Mouse (Mus musculus): ENCODE measurements at regions not wholly inside any gene's neighbourhood (a gene's known extent, or its start where the extent isn't known, plus 50 kb on each side); places are given as distances from the start of the nearest gene placed in this dataset.
A peak's percentile ranks its signal among the peaks of the same experiment; 100 is the strongest.

- Histone ChIP-seq H3K9ac (replicated peaks) (no peak overlapping the region), H3K9me3 (no peaks in the 10 kb centered on the region), H3K27ac (no peak overlapping the region), H3K36me3 (no peaks in the 10 kb centered on the region), H3K4me2 (replicated peaks) (no peak overlapping the region), H3K27me3 (no peaks in the 10 kb centered on the region), H3K4me1 (replicated peaks) (no peaks in the 10 kb centered on the region), H3K4me3 (replicated peaks) (no peak overlapping the region)
- no peak for ATAC-seq
- WGBS = 79% methylated on average over 4 of the region's 4 CpGs
These were observed 245.7 kb downstream of the Flrt2 start for GRCm38 (mm10) chr12:95937705-95938104.

GRCm38 (mm10) chr12:95940465-95941012, 248.5 kb downstream of the Flrt2 start:
- Histone ChIP-seq H3K4me3 (replicated peaks) (no peak overlapping the region), H3K9me3 (no peaks in the 10 kb centered on the region), H3K36me3 (no peaks in the 10 kb centered on the region), H3K4me1 (replicated peaks) (no peaks in the 10 kb centered on the region), H3K9ac (replicated peaks) (no peak overlapping the region), H3K27me3 (no peaks in the 10 kb centered on the region), H3K27ac (no peak overlapping the region), H3K4me2 (replicated peaks) (no peak overlapping the region)
- ATAC-seq = no peak
- WGBS = 89% methylated on average over 1 of the region's 1 CpGs

- Histone ChIP-seq H3K9me3 (no peaks in the 10 kb centered on the region), H3K4me1 (replicated peaks) (no peaks in the 10 kb centered on the region), H3K4me3 (replicated peaks) (no peak overlapping the region), H3K27me3 (no peaks in the 10 kb centered on the region), H3K36me3 (no peaks in the 10 kb centered on the region), H3K27ac (no peak overlapping the region), H3K4me2 (replicated peaks) (no peak overlapping the region), H3K9ac (replicated peaks) (no peak overlapping the region)
- ATAC-seq = no peak
- WGBS = 49% methylated on average over 6 of the region's 6 CpGs
These were observed 267.9 kb downstream of the Flrt2 start for GRCm38 (mm10) chr12:95959786-95960504.

- 5% methylated on average over 3 of the region's 3 CpGs for WGBS
- no peak overlapping the region for H3K4me3 ChIP-seq (replicated peaks)
- H3K4me1 ChIP-seq (replicated peaks) = no peaks in the 10 kb centered on the region
- no peak overlapping the region for H3K4me2 ChIP-seq (replicated peaks)
- H3K9me3 ChIP-seq = no peaks in the 10 kb centered on the region
- H3K27ac ChIP-seq = no peak overlapping the region
- peak; percentile 63 for ATAC-seq
- no peaks in the 10 kb centered on the region for H3K27me3 ChIP-seq
- H3K9ac ChIP-seq (replicated peaks) = no peak overlapping the region
- no peaks in the 10 kb centered on the region for H3K36me3 ChIP-seq
These were observed 268.5 kb downstream of the Flrt2 start for GRCm38 (mm10) chr12:95960505-95960871.

GRCm38 (mm10) chr12:95962817-95963216, 270.8 kb downstream of the Flrt2 start:
- 68% methylated on average over 4 of the region's 4 CpGs for WGBS
- Histone ChIP-seq H3K4me1 (replicated peaks) (no peaks in the 10 kb centered on the region), H3K4me3 (replicated peaks) (no peak overlapping the region), H3K36me3 (no peaks in the 10 kb centered on the region), H3K27ac (no peak overlapping the region), H3K9ac (replicated peaks) (no peak overlapping the region), H3K4me2 (replicated peaks) (no peak overlapping the region), H3K9me3 (no peaks in the 10 kb centered on the region), H3K27me3 (no peaks in the 10 kb centered on the region)
- no peak for ATAC-seq

- Histone ChIP-seq H3K27ac (no peak overlapping the region), H3K9ac (replicated peaks) (no peak overlapping the region), H3K4me1 (replicated peaks) (no peaks in the 10 kb centered on the region), H3K4me2 (replicated peaks) (no peak overlapping the region), H3K36me3 (no peaks in the 10 kb centered on the region), H3K27me3 (no peaks in the 10 kb centered on the region), H3K4me3 (replicated peaks) (no peak overlapping the region), H3K9me3 (no peaks in the 10 kb centered on the region)
- ATAC-seq = no peak
- 82% methylated on average over 5 of the region's 5 CpGs for WGBS
These were observed 296.8 kb downstream of the Flrt2 start for GRCm38 (mm10) chr12:95988669-95989288.

- Histone ChIP-seq H3K9me3 (no peaks in the 10 kb centered on the region), H3K36me3 (no peaks in the 10 kb centered on the region), H3K27me3 (no peaks in the 10 kb centered on the region), H3K4me2 (replicated peaks) (no peak overlapping the region), H3K4me1 (replicated peaks) (no peaks in the 10 kb centered on the region), H3K4me3 (replicated peaks) (no peak overlapping the region), H3K27ac (no peak overlapping the region), H3K9ac (replicated peaks) (no peak overlapping the region)
- 78% methylated on average over 2 of the region's 2 CpGs for WGBS
- no peak for ATAC-seq
These were observed 302.9 kb downstream of the Flrt2 start for GRCm38 (mm10) chr12:95994963-95995362.

- H3K9me3 ChIP-seq = no peaks in the 10 kb centered on the region
- H3K4me3 ChIP-seq (replicated peaks) = no peak overlapping the region
- no peaks in the 10 kb centered on the region for H3K4me1 ChIP-seq (replicated peaks)
- H3K36me3 ChIP-seq = no peaks in the 10 kb centered on the region
- H3K27ac ChIP-seq = no peak overlapping the region
- WGBS = 55% methylated on average over 1 of the region's 1 CpGs
- H3K4me2 ChIP-seq (replicated peaks) = no peak overlapping the region
- no peak overlapping the region for H3K9ac ChIP-seq (replicated peaks)
- no peaks in the 10 kb centered on the region for H3K27me3 ChIP-seq
- ATAC-seq = no peak
These were observed 338.2 kb downstream of the Flrt2 start for GRCm38 (mm10) chr12:96030180-96030579.

GRCm38 (mm10) chr12:96075365-96075764, 383.3 kb downstream of the Flrt2 start:
- Histone ChIP-seq H3K36me3 (no peaks in the 10 kb centered on the region), H3K4me2 (replicated peaks) (no peak overlapping the region), H3K9me3 (no peaks in the 10 kb centered on the region), H3K27ac (no peak overlapping the region), H3K9ac (replicated peaks) (no peak overlapping the region), H3K27me3 (no peaks in the 10 kb centered on the region), H3K4me3 (replicated peaks) (no peak overlapping the region), H3K4me1 (replicated peaks) (no peaks in the 10 kb centered on the region)
- no peak for ATAC-seq
- 84% methylated on average over 4 of the region's 4 CpGs for WGBS

- WGBS = 98% methylated on average over 2 of the region's 2 CpGs
These were observed 399.0 kb downstream of the Flrt2 start for GRCm38 (mm10) chr12:96090995-96091394.

GRCm38 (mm10) chr12:96106254-96106653, 414.2 kb downstream of the Flrt2 start:
- no peak overlapping the region for H3K27ac ChIP-seq
- H3K9me3 ChIP-seq = no peaks in the 10 kb centered on the region
- ATAC-seq = no peak
- WGBS = 90% methylated on average over 1 of the region's 1 CpGs
- H3K4me1 ChIP-seq (replicated peaks) = no peaks in the 10 kb centered on the region
- no peak overlapping the region for H3K9ac ChIP-seq (replicated peaks)
- H3K27me3 ChIP-seq = no peaks in the 10 kb centered on the region
- H3K36me3 ChIP-seq = no peaks in the 10 kb centered on the region
- H3K4me2 ChIP-seq (replicated peaks) = no peak overlapping the region
- H3K4me3 ChIP-seq (replicated peaks) = no peak overlapping the region

More at GRCm38 (mm10) chr12:96090995-96091394, 399.0 kb downstream of the Flrt2 start:
- Histone ChIP-seq H3K27ac (no peak overlapping the region), H3K4me2 (replicated peaks) (no peak overlapping the region), H3K9ac (replicated peaks) (no peak overlapping the region), H3K27me3 (no peaks in the 10 kb centered on the region), H3K36me3 (no peaks in the 10 kb centered on the region), H3K4me1 (replicated peaks) (no peaks in the 10 kb centered on the region), H3K4me3 (replicated peaks) (no peak overlapping the region), H3K9me3 (no peaks in the 10 kb centered on the region)
- ATAC-seq = no peak

GRCm38 (mm10) chr12:96114727-96115379, 422.8 kb downstream of the Flrt2 start:
- WGBS = 21% methylated on average over 3 of the region's 3 CpGs
- peak; percentile 60 for ATAC-seq

More at GRCm38 (mm10) chr12:96114727-96115379, 422.8 kb downstream of the Flrt2 start:
- peaks cover 7% of the 10 kb centered on the region; the same call in 1 of the 2 replicates for H3K4me1 ChIP-seq (replicated peaks)
- H3K4me2 ChIP-seq (replicated peaks) = no peak overlapping the region
- no peak overlapping the region for H3K9ac ChIP-seq (replicated peaks)
- no peak overlapping the region for H3K27ac ChIP-seq
- H3K9me3 ChIP-seq = no peaks in the 10 kb centered on the region
- no peak overlapping the region for H3K4me3 ChIP-seq (replicated peaks)
- no peaks in the 10 kb centered on the region for H3K36me3 ChIP-seq
- H3K27me3 ChIP-seq = no peaks in the 10 kb centered on the region

All from midbrain, embryonic 13.5 days (tissue).